8 mouse cellular contexts compared by ENCODE assay signal in genomic region chr9:108262494-108263049, GRCm38 (mm10). TPM values are rescaled to one million over a fixed set of nuclear protein-coding genes. Genes with fewer than 3 reads are reported as not detected.
A peak's percentile ranks its signal among the peaks of the same experiment; 100 is the strongest.
DNase-seq lines count a peak whose midpoint lies in the region; ATAC-seq and TF ChIP-seq lines count a peak whose summit lies in the region.

No protein-coding gene starts in this region.

- peaks cover 57% of the 10 kb centered on the region for H3K79me2 ChIP-seq in myocyte (ENCODE audit: control insufficient read depth, insufficient read depth)

- H3K27ac ChIP-seq in neural tube, embryonic 11.5 days (ENCODE audit: low read depth, low read length), result no peak overlapping the region
- peak overlapping the region; percentile 80; the same call in 1 of the 2 replicates for H3K27ac ChIP-seq in forebrain, postnatal 0 days (ENCODE audit: low read depth, low read length)
- no peak overlapping the region for H3K27ac ChIP-seq in limb, embryonic 11.5 days (replicated peaks; ENCODE audit: low read depth, low read length)

- no peaks in the 10 kb centered on the region for H3K36me3 ChIP-seq in neural tube, embryonic 11.5 days (ENCODE audit: control insufficient read depth, insufficient read depth, low read length)
- H3K36me3 ChIP-seq in forebrain, postnatal 0 days (ENCODE audit: insufficient read depth), result no peaks in the 10 kb centered on the region
- H3K36me3 ChIP-seq in limb, embryonic 11.5 days (ENCODE audit: control insufficient read depth, insufficient read depth, low read length), result no peaks in the 10 kb centered on the region; the same call in 1 of the 2 replicates
- H3K36me3 ChIP-seq in myocyte (ENCODE audit: control insufficient read depth, insufficient read depth), result no peaks in the 10 kb centered on the region

- no peak for DNase-seq in neural tube, embryonic 11.5 days (ENCODE audit: low spot score)
- no peak for DNase-seq in neural tube, embryonic 10.5 days (ENCODE audit: extremely low spot score, low spot score)
- DNase-seq in forebrain, postnatal 0 days, result no peak
- DNase-seq in limb, embryonic 11.5 days (ENCODE audit: low spot score), result no peak
- DNase-seq in layer of hippocampus, postnatal 25 days (ENCODE audit: extremely low spot score in 1 of 2, low spot score in 1 of 2), result no peak
- no peak for DNase-seq in urinary bladder, adult 18-20 months (ENCODE audit: low spot score in 2 of 2)
- no peak for DNase-seq in layer of hippocampus, postnatal 36 days

- H3K9me3 ChIP-seq in neural tube, embryonic 11.5 days (ENCODE audit: control insufficient read depth, low read length), result no peaks in the 10 kb centered on the region
- H3K9me3 ChIP-seq in forebrain, postnatal 0 days (ENCODE audit: low read length), result no peaks in the 10 kb centered on the region
- H3K9me3 ChIP-seq in limb, embryonic 11.5 days (ENCODE audit: control insufficient read depth, low read length), result no peaks in the 10 kb centered on the region

- no peak for TF ChIP-seq POLR2A in myocyte (IDR thresholded peaks at IDR 0.05; ENCODE audit: insufficient read length, low read depth)

- H3K27me3 ChIP-seq in neural tube, embryonic 11.5 days (ENCODE audit: control insufficient read depth, insufficient read depth, low read length), result no peaks in the 10 kb centered on the region
- H3K27me3 ChIP-seq in forebrain, postnatal 0 days (ENCODE audit: insufficient read depth, low read length), result no peaks in the 10 kb centered on the region
- H3K27me3 ChIP-seq in limb, embryonic 11.5 days (ENCODE audit: control insufficient read depth, insufficient read depth, low read length), result no peaks in the 10 kb centered on the region
- H3K27me3 ChIP-seq in myocyte (ENCODE audit: control insufficient read depth, insufficient read depth, insufficient read length), result no peaks in the 10 kb centered on the region

- WGBS in neural tube, embryonic 11.5 days, result 49% methylated on average over 11 of the region's 11 CpGs
- WGBS in forebrain, postnatal 0 days, result 35% methylated on average over 11 of the region's 11 CpGs
- WGBS in limb, embryonic 11.5 days, result 51% methylated on average over 11 of the region's 11 CpGs

- H3ac ChIP-seq in myocyte (ENCODE audit: control insufficient read depth, insufficient read length), result peak overlapping the region; percentile 72

- H3K4me3 ChIP-seq in neural tube, embryonic 11.5 days (ENCODE audit: low read depth, low read length), result peak overlapping the region; percentile 78
- peak overlapping the region; percentile 74 for H3K4me3 ChIP-seq in forebrain, postnatal 0 days (ENCODE audit: low read depth, low read length)
- peak overlapping the region; percentile 82 for H3K4me3 ChIP-seq in limb, embryonic 11.5 days (ENCODE audit: low read depth, low read length)
- peak overlapping the region; percentile 46 for H3K4me3 ChIP-seq in myocyte

- H3K4me2 ChIP-seq in neural tube, embryonic 11.5 days (ENCODE audit: low read depth), result peak overlapping the region; percentile 53
- H3K4me2 ChIP-seq in forebrain, postnatal 0 days (ENCODE audit: low read depth), result peak overlapping the region; percentile 76
- H3K4me2 ChIP-seq in limb, embryonic 11.5 days (ENCODE audit: low read depth, severe bottlenecking), result peak overlapping the region; percentile 72
- peak overlapping the region; percentile 68 for H3K4me2 ChIP-seq in myocyte (ENCODE audit: low read depth)

- ATAC-seq in neural tube, embryonic 11.5 days (ENCODE audit: insufficient read depth, low FRiP score, low TSS enrichment), result no peak
- no peak for ATAC-seq in forebrain, postnatal 0 days
- no peak for ATAC-seq in limb, embryonic 11.5 days (ENCODE audit: insufficient number of reproducible peaks, low FRiP score, low TSS enrichment, low read depth)

- TF ChIP-seq CTCF in forebrain, postnatal 0 days (IDR thresholded peaks at IDR 0.05; ENCODE audit: low read depth), result no peak

- peak overlapping the region; percentile 81 for H3K9ac ChIP-seq in neural tube, embryonic 11.5 days (ENCODE audit: low read length)
- H3K9ac ChIP-seq in forebrain, postnatal 0 days, result peak overlapping the region; percentile 76
- peak overlapping the region; percentile 71 for H3K9ac ChIP-seq in limb, embryonic 11.5 days (ENCODE audit: low read length)

- peaks cover 15% of the 10 kb centered on the region for H3K4me1 ChIP-seq in neural tube, embryonic 11.5 days (ENCODE audit: control insufficient read depth, insufficient read depth, low read length)
- H3K4me1 ChIP-seq in forebrain, postnatal 0 days (ENCODE audit: insufficient read depth), result peaks cover 13% of the 10 kb centered on the region
- peaks cover 10% of the 10 kb centered on the region for H3K4me1 ChIP-seq in limb, embryonic 11.5 days (ENCODE audit: control insufficient read depth, insufficient read depth, low read length)

TF ChIP-seq in myocyte, 11 proteins besides CTCF, POLR2A, EP300 and RAD21:
- TF ChIP-seq TCF12 (IDR thresholded peaks at IDR 0.05; ENCODE audit: insufficient read depth, poor library complexity, severe bottlenecking) (no peak), SRF (IDR thresholded peaks at IDR 0.05; ENCODE audit: control insufficient read depth, insufficient read length, low read depth) (no peak), CEBPB (IDR thresholded peaks at IDR 0.05; ENCODE audit: insufficient read depth, poor library complexity, severe bottlenecking) (0 out of 2 replicates have a peak, but pooled peaks have one; percentile 4)

RNA-seq across cellular contexts. Expression of gene Dag1, which starts 1.2 kb away (rescaled TPM):
- polyA plus RNA-seq in neural tube, embryonic 11.5 days (2014; fragmentation: Nextera tagmentation; extraction: Ambion mirVana), result 62.4 and 65.9 TPM in 2 replicates
- 86.9 and 114 TPM in 2 replicates for total RNA-seq in forebrain, postnatal 0 days (2014; rRNA removed)
- polyA plus RNA-seq in forebrain, postnatal 0 days (2015; fragmentation: Nextera tagmentation; extraction: Ambion mirVana), result 64.3 and 77.4 TPM in 2 replicates
- 46.8 and 52.2 TPM in 2 replicates for polyA plus RNA-seq in limb, embryonic 11.5 days (2014; fragmentation: Nextera tagmentation; extraction: Ambion mirVana)
- 195 TPM for polyA plus RNA-seq in myocyte (2012; fragmentation: generic; extraction: Trizol)
- total RNA-seq in layer of hippocampus, postnatal 25 days (2021), result 10 to 100 TPM; 90.4 to 95.2 TPM
- total RNA-seq in layer of hippocampus, postnatal 36 days (2021), result 10 to 100 TPM; 77.8 to 82.4 TPM

RNA-seq across cellular contexts. Expression of gene Nicn1, which starts 27.7 kb away (rescaled TPM):
- 63.8 and 65.1 TPM in 2 replicates for polyA plus RNA-seq in neural tube, embryonic 11.5 days (2014; fragmentation: Nextera tagmentation; extraction: Ambion mirVana)
- total RNA-seq in forebrain, postnatal 0 days (2014; rRNA removed), result 66.6 and 67.7 TPM in 2 replicates
- polyA plus RNA-seq in forebrain, postnatal 0 days (2015; fragmentation: Nextera tagmentation; extraction: Ambion mirVana), result 115 and 134 TPM in 2 replicates
- 36.7 and 49.1 TPM in 2 replicates for polyA plus RNA-seq in limb, embryonic 11.5 days (2014; fragmentation: Nextera tagmentation; extraction: Ambion mirVana)
- 37.9 TPM for polyA plus RNA-seq in myocyte (2012; fragmentation: generic; extraction: Trizol)
- 100 to 1,000 TPM in 1 of 2 experiments, 10 to 100 TPM in 1; 93.0 to 121 TPM for total RNA-seq in layer of hippocampus, postnatal 25 days (2021)
- total RNA-seq in layer of hippocampus, postnatal 36 days (2021), result 100 to 1,000 TPM in 1 of 2 experiments, 10 to 100 TPM in 1; 96.7 to 118 TPM

RNA-seq across cellular contexts. Expression of gene Amt, which starts 34.1 kb away (rescaled TPM):
- 18.8 and 18.9 TPM in 2 replicates for polyA plus RNA-seq in neural tube, embryonic 11.5 days (2014; fragmentation: Nextera tagmentation; extraction: Ambion mirVana)
- total RNA-seq in forebrain, postnatal 0 days (2014; rRNA removed), result 25.9 and 32.6 TPM in 2 replicates
- polyA plus RNA-seq in forebrain, postnatal 0 days (2015; fragmentation: Nextera tagmentation; extraction: Ambion mirVana), result 14.6 and 20.1 TPM in 2 replicates
- polyA plus RNA-seq in limb, embryonic 11.5 days (2014; fragmentation: Nextera tagmentation; extraction: Ambion mirVana), result 15.9 and 20.5 TPM in 2 replicates
- 2.1 TPM for polyA plus RNA-seq in myocyte (2012; fragmentation: generic; extraction: Trizol)
- 10 to 100 TPM; 28.5 to 31.6 TPM for total RNA-seq in layer of hippocampus, postnatal 25 days (2021)
- total RNA-seq in layer of hippocampus, postnatal 36 days (2021), result 10 to 100 TPM; 34.9 to 36.2 TPM

RNA-seq across cellular contexts. Expression of gene Rhoa, which starts 43.4 kb away (rescaled TPM):
- polyA plus RNA-seq in neural tube, embryonic 11.5 days (2014; fragmentation: Nextera tagmentation; extraction: Ambion mirVana), result 236 and 274 TPM in 2 replicates
- total RNA-seq in forebrain, postnatal 0 days (2014; rRNA removed), result 119 and 126 TPM in 2 replicates
- 238 and 271 TPM in 2 replicates for polyA plus RNA-seq in forebrain, postnatal 0 days (2015; fragmentation: Nextera tagmentation; extraction: Ambion mirVana)
- 249 and 319 TPM in 2 replicates for polyA plus RNA-seq in limb, embryonic 11.5 days (2014; fragmentation: Nextera tagmentation; extraction: Ambion mirVana)
- polyA plus RNA-seq in myocyte (2012; fragmentation: generic; extraction: Trizol), result 306 TPM
- total RNA-seq in layer of hippocampus, postnatal 25 days (2021), result 100 to 1,000 TPM; 167 to 187 TPM
- total RNA-seq in layer of hippocampus, postnatal 36 days (2021), result 100 to 1,000 TPM; 169 to 173 TPM

RNA-seq across cellular contexts. Expression of gene Tcta, which starts 43.4 kb away (rescaled TPM):
- polyA plus RNA-seq in neural tube, embryonic 11.5 days (2014; fragmentation: Nextera tagmentation; extraction: Ambion mirVana), result 30.8 and 31.4 TPM in 2 replicates
- 47.7 and 50.0 TPM in 2 replicates for total RNA-seq in forebrain, postnatal 0 days (2014; rRNA removed)
- polyA plus RNA-seq in forebrain, postnatal 0 days (2015; fragmentation: Nextera tagmentation; extraction: Ambion mirVana), result 59.2 and 66.2 TPM in 2 replicates
- 14.8 and 15.8 TPM in 2 replicates for polyA plus RNA-seq in limb, embryonic 11.5 days (2014; fragmentation: Nextera tagmentation; extraction: Ambion mirVana)
- polyA plus RNA-seq in myocyte (2012; fragmentation: generic; extraction: Trizol), result 29.8 TPM
- 10 to 100 TPM; 36.0 to 37.9 TPM for total RNA-seq in layer of hippocampus, postnatal 25 days (2021)
- total RNA-seq in layer of hippocampus, postnatal 36 days (2021), result 10 to 100 TPM; 29.1 to 30.0 TPM
